Mouse (Mus musculus) liver, adult 2 months (tissue): Measurements from ENCODE around the gene Srrm2.

ENCODE experiments used
- CTCF ChIP-seq: fragments of 200-500 bp; IDR thresholded peaks from 2 replicates; pipeline ENCODE4 v1.5.1; 2011; ENCODE audit warnings: low read depth, low read length, control low read depth
- POLR2A ChIP-seq: fragments of 200-500 bp; IDR thresholded peaks from 2 replicates; pipeline ENCODE4 v1.6.1; 2011; ENCODE audit warnings: low read length, control low read depth; ENCODE audit not compliant: insufficient read depth; ENCODE audit errors: extremely low read depth

DNA sequence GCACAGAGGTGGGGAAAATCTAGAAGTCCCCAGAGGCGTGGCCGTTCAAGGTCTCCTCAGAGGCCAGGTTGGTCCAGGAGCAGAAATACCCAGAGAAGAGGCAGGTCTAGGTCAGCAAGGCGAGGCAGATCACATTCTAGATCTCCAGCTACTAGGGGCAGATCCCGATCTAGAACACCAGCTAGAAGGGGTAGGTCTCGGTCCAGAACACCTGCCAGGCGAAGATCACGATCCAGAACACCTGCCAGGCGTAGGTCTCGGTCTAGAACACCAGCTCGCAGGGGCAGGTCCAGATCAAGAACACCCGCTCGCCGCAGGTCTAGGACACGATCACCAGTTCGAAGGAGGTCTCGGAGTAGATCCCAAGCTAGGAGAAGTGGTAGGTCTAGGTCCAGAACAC lies 25.3 kb downstream of the Srrm2 start:
- TF ChIP-seq CTCF (no peak), POLR2A (no peak)
